Mouse (Mus musculus) layer of hippocampus, adult 11-12 months (tissue): ENCODE results near the gene Ankrd17.
A peak's percentile ranks its signal among the peaks of the same experiment; 100 is the strongest.
"Not testable (repeated sequence)": the region's sequence is repeated elsewhere in the genome, so short reads cannot be mapped to it uniquely, and the experiment has no call there.

Experiments
- DNase-seq: peaks from one replicate; pipeline ENCODE4 v3.0.0; 2022; ENCODE audit warnings: low spot score

Gene Ankrd17

DNA sequence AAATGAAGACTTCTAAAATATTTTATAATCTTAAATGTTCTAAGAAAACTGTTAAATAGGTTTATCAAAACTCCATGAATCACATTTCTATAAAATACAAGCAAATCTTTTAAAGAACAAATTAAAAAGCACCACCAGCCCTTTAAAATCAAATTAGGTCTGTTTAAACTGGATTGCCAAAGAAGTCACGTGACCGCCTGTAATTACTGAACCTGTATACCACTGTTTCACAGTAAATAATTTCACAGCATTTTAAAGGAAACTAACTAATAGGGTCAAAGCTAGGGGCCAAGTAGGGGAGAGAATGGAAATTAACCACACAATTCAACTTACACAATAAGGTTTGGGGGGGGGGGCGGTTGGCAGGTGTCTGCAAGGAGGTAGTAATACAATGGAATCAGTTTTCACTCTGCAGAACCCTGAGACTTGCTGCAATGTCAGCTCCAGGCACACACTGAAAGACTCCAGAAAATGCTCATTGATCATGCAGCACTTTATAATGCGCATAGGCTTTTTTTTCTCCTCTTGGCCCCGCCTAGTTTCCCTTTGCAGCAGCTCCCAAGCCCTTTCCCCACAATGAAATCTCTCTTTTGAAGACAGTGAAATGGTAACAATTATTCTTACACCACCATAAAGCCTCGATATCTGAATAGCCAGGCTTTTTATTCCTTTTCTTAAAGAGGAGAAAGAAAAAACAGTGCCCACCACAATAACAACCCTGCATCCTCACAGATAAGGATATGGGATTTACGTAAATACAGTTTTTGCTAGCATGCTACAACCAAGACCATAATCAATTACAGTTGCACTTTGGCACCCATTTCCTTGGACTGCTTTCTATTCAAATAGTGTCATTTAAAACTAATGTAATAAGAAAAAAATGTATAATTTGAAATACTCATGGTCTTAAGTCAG, 27.9 kb downstream of the Ankrd17 start:
- DNase-seq = no peak

DNA sequence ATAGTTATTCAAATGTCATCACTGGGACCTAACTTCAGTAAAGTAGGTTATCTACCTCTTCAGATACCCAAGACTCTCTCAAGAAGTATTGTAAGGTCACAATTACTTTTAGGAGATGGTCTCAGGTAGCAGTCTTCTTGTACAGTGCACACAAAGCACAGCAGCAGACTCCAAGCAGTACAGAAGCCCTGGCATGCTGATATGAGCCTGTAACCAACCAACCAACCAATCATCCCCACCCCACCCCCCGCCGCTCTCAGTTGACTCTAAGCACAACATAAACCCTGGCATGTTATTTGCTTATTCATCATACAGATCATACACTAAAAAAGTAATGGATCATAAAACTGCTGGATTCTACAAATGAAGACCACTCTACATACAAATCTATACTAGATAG, 33.9 kb downstream of the Ankrd17 start:
- no peak for DNase-seq

DNA sequence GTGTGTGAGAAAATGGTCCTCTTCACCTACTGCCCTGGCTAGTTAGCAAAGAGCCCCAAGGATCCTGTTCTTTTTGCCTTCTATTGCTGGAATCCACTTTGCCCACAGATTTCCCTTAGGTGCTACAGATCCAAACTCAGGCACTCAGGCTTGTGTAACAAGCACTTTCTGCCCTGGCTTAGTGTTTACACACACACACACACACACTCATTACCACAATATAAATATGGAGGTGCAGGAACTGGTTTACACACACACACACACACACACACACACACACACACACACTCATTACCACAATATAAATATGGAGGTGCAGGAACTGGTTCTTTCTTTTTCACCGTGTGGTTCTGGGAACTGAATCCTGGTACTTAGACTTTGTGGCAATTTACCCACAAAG, 35.3 kb downstream of the Ankrd17 start:
- no peak for DNase-seq

DNA sequence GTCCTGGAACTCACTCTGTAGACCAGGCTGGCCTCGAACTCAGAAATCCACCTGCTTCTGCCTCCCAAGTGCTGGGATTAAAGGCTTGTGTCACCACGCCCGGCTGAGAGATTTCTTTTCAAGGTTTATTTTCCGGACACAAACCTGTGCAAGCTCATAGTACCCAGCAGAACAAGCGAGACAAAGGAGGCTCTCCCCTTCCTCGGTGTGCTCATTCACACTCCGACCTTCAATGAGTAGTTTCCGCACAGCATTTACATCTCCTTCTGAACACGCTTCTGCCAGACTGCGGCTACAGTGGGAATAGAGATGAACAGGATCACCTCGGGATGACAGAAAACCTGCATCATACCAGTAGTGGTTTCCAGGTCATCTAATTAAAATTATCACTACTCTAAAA, 68.0 kb downstream of the Ankrd17 start:
- no peak for DNase-seq

DNA sequence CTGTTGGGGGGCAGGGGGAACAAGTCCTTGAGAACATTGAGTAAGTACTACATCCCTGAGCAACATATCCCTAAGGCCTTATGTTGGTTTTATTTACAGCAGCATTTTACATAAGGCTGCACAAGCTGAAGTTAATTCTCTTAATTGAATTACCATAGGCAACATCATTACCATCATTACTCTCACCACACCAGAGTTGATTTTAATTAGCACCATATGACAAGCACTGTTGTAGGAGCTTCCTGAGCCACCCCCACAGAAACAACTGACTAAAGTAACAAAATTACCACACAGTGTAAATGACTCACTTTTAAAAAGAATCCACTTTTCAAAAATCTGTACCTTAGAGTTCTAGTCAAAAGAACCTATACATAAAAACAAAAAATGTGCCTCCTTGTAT, 76.5 kb downstream of the Ankrd17 start:
- no peak for DNase-seq

DNA sequence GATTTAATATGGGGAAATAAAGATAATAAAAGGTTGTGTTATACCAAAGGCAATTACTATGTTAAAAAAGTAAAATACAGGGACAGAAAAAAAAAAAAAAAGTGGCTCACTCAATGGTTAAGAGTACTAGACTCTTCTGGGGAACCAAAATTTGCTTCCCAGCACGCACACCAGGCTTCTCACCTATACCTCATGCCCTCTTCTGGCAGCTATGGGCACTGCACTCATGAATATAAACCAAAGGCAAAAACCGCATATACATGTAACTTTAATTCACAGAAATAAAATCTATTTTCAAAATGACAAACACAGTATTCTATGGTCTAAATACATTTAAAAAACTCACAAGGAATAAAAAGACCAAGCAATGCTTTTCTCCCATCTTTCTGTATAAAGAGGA, 79.8 kb downstream of the Ankrd17 start:
- peak; percentile 25 for DNase-seq

DNA sequence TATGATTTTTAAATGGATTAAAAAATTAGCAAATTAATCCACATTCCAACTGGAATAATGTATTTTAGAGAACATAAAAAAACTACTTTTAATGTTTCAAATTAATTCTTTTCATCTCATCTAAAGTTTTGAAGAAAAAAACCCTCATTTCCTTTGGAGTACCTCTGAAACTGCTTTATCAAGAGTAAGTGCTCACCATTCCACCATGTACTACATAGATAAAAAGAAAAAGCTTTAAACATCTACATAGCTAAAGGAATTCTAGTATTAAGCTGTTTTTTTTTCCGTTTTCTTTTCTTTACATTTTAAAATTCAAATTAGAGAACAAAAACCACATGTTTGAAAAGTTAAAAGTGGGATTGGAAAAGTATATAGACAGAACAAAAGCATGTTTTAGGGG, 86.3 kb downstream of the Ankrd17 start:
- no peak for DNase-seq

DNA sequence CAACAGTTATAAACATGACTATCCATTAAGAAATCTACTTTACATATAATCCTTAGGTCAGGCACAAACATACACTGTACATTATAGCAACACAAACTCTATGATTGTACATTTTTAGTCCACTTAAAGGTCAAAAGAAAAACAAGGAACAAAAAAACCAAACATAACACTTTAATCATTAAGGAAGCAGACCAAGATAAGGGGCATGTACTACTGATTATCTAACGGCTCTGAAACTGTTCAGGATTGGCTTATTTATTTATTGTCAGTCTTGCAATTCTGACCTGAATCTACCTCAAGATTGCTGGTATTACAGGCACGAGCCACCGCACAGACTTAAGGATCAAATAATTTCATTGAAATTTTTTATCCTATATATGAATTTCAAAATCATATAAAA, 87.0 kb downstream of the Ankrd17 start:
- DNase-seq = no peak

DNA sequence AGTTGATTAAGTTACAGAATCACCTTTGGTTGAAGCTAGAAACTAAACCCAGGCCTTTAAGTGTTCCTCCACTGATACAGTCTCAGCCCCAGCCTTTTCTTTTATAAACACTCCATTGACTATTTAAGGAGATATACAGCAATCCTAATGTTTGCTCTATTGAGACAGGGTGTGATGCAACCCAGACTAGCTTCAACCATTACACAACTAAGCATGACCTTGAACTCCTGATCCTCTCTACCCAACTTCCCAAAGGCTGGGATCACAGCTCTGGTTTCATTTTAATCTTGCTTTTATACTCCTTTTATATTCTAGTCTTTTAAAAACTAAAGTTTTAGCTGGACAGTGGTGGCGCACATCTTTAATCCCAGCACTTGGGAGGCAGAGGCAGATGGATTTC, 88.9 kb downstream of the Ankrd17 start:
- no peak for DNase-seq

DNA sequence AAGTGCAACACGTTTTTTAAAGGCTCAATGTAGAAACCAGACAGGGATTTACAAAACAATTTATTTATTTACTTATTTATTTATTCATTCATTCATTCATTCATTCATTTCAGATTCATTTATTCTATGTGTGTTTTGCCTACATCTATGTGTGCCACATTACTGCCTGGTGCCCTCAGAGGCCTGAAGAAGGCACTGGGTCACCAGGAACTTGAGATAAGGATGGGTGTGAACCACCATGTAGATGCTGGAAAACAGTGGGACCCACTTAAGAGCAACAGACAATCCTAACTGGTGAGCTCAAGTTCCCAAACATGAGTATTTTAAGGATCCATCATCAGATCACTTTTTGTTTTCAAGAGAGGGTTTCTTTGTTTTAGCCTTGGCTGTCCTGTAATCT, 91.6 kb downstream of the Ankrd17 start:
- DNase-seq = no peak

DNA sequence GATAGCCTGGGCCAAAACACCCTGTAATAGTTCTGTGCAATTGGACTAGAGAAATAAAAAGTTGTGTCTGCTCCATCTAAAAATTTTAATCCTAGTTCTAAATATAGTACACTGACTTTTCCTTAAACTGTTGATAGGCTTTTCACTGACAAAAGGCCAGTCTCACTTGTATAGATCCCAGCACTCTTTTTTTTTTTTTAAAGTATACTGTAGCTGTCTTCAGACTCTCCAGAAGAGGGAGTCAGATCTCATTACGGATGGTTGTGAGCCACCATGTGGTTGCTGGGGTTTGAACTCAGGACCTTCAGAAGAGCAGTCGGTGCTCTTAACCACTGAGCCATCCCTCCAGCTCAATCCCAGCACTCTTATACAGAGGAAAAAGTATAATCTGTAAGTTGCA, 104.1 kb downstream of the Ankrd17 start:
- DNase-seq = not testable (repeated sequence)

DNA sequence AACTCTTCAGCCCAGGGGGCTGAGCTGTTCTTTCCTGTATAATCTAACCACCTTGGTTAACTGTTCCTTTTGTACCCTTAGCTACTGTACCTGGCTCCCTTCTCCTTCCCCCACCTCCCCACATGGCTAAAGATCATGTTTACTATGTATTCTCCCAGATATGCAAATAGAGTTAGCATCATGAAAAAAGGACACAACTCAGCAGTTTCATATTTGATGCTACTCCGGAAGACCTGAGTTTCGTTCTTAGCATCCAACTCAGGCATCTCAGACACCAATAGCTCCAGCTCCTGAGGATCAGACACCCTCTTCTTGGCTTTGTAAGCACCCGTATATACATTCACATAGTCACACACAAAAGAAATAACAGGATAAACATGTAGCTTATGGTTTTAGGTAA, 109.4 kb downstream of the Ankrd17 start:
- no peak for DNase-seq

DNA sequence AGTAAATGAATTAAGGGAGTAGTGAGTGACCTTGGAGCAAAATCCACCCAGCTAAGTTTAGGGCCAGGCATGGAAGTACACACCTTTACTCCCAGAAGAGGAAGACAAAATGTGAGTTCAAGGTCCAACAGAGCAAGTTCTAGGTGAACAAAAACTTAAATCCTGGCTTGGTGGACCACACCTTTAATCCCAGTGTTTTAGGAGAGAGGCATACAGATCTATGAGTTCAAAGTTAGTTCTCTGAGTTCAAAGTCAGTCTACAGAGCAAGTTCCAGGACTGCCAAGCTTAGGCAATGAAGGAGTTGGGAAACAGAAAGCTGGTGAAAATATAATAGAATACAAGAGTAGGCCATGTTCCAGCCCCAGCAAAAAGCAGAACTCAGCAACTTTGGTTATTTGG, 118.9 kb downstream of the Ankrd17 start:
- no peak for DNase-seq

DNA sequence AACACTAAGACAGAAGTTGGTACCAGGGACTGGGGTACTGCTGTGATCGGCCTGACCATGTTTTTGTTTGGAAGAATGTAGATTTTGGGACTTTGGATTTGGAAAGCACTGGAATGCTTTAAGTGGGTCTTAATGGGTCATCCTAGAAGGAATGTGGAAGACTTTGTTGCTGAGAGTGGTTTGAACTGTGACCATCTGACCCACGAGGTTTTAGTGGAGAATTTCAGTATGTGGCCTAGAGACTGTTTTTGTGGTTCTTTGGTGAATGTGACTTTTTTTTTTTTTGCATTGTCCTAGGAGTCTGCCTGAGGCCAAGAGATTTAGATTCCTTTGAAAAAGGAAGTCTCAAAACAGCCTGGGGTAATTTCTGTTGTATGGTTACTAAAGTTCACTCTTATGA, 119.4 kb downstream of the Ankrd17 start:
- no peak for DNase-seq

DNA sequence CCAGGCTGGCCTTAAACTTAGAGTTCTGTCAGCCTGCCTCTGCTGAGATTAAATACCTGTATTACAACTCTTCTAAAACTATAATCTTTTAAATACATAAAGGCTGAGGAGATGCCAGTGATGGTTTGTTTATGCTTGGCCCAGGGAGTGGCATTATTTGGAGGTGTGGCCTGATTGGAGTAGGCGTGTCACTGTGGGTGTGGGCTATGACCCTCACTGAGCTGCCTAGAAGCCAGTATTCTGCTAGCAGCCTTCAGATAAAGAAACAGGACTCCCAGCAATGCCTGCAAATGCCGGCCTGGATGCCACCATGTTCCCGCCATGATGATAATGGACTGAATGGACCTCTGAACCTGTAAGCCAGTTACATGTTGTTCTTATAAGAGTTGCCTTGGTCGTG, 119.8 kb downstream of the Ankrd17 start:
- no peak for DNase-seq

DNA sequence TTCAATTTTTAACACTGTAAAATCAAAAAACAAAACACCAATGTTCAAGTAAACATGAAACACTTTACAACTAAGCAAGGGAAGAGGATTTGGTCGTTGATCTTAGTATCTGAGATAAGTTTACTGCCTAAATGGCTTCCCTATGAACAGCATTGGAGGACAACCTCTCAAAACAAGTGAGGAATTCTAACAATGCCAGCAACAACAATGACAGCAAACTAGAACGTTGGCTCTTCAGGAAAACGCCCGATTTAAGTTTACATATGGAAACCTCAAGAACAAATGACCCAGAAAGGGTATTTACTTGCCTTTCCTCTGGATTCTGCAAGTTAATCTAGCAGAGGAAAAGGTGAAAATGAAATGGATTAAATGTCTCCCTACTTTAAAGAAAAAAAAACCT, 121.0 kb downstream of the Ankrd17 start:
- no peak for DNase-seq

DNA sequence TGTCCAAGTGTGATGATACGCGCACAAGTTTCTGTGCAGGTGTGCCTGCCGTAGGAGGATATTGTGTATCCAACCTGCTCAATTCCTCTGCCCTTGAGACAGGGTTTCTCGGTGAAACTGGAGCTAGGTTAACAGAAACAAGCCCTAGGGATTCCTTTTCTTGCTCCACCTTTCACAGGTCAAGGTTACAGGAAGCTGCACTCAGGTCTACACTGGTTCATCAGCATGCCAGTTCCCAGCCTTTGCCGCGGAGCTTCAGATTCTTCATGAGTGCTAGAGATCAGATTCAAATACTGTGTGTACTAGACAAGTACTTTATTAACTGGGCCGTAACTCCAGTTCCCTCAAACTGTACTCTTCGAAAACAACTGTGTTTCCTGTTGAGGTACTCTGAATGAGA, 131.2 kb downstream of the Ankrd17 start:
- DNase-seq = no peak

DNA sequence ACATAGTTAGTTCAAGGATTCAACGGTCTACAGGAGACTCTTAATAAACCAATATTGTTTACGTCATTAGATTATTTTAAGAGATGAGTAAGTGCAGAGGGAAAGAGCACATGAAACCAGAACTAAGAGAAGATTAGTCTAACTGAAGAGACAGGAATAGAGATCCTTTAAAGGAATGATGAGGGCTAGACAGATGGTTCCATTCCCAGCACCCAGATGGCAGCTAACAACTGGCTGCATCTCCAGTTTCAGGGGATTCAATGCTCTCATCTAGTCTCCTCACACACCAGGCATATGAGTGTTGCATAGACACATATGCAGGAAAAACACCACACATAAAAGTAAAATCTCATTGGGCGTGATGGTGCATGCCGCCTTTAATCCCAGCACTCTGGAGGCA, 133.1 kb downstream of the Ankrd17 start:
- no peak for DNase-seq

DNA sequence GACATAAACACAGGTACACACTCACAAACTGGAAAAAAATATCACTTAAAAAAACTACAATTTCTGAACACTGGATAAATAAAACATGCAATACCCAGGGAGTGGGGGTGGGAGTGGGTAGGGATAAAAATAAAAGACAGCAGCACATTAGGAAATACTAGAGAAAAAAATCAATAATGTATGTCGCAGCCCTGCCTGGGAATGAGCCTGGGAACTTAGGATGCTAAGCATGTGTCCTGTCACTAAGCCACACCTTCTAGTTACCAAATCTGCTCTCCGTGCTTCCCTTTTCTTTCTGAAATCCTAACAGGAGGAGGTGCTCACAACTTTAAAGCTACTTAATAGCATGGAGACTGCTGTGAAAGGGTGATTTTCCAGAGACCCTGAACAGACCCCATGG, 136.6 kb downstream of the Ankrd17 start:
- DNase-seq = no peak

DNA sequence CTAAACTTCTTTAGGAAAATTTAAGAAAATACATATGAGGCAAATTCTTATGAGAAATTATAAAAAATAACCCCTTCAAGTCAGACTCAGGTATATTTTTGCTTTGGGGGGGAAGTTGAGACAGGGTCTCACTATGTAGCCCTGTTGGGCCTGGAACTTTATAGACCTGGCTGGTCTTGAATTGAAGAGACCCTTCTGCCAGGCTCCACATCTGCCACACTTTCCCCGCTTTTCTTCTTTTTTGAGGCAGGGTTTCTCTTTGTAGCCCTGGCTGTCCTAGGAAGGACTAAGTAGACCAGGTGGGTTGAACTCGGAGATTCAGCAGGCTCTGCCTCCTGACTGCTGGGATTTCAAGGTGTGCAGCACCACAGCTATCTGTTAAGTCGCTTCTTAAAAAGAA, 139.7 kb downstream of the Ankrd17 start:
- DNase-seq = no peak

DNA sequence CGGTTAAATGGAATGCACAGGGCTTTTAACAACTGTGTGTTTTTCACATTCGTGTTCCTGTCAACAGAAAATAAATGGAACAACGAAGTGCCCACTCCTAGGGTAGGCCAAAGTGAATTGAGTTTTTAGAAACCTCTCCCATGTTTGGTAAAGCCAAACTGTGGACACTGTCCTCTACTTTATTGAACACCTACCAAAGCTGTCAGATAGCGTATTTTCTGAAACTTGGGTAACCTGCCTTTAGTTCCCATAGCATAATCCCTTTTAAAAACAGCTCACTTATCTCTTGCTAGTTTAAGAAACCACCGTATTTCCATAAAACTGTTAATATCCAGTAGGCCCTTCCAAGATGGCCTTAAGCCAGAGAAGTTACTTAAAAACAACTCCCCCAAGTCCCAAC, 141.6 kb downstream of the Ankrd17 start:
- no peak for DNase-seq

DNA sequence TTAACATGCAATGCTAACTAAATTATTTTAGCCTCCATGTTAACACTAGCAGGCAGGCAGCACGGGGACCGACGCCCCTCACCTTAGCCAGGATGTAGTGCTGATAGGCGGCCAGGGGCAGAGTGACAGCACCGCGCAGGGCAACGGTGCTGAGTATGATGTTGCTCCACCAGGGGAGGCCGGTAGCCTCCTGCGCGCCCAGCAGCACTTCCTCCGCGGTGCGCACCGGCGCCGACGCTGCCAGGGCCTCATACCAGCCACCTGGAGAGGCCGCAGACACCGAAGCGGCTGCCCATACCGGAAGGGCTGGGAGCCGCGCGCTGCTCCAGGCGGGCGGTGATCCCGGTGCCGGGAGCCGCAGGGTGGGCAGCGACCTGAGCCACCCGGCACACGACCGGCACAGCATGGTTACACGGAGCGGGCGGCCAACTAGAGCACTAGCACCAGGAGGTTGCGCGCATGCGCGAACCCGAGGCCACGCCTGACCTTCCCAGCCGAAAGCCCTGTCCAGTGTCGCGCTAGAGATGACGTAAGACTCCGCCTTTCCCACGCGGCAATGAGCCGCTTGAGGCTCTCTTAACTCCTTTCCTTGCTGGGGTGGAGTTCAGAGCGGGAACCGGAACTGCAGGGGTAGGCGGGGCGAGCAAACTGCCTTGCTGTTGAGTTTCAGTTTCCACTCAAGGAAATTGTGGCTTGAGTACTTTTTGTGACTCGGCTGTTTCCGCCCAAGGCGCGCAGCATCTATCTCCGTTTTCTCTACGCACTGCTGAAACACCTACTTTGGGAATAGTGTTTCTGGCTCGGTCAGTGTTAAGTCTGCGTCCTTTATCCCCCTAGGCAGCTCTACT, 142.6 kb downstream of the Ankrd17 start, which contains the start of gene Cox18:
TSS of gene Cox18 (minus strand) at position 468 of the 848 bp plus-strand sequence.
- DNase-seq = peak; percentile 98

DNA sequence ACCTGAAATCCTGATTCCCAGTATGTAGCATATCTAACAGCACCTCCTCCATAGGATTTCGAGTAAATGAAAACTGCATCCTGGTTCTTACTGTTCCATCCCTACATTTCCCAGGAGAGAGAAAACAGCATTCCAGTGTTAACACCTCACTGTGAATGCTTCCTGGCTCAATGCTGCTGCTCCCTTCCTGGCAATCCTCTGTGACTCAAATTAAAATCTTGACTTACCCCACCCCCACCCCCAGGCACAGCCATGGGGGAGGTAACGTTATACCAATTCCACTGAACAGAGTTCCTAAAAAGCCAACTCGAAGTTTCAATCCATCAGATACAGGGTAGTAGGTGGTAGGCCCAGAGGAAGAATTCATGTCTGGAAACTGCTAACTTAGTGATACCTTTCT, 143.4 kb downstream of the Ankrd17 start:
- DNase-seq = no peak
